Mouse (Mus musculus) gastrocnemius, adult 2 months (tissue): Measurements from ENCODE around the gene Slc43a2. TPM values are rescaled to one million over a fixed set of nuclear protein-coding genes. Genes with fewer than 3 reads are reported as not detected.
"Not testable (repeated sequence)": the region's sequence is repeated elsewhere in the genome, so short reads cannot be mapped to it uniquely, and the experiment has no call there.

Source experiments
- DNase-seq: peaks from one replicate; pipeline ENCODE4 v3.0.0; 2022
- H3K27ac ChIP-seq: fragments of 200-600 bp; 2 replicates; pipeline ENCODE4 v1.8.1; 2022; ENCODE audit warnings: mild to moderate bottlenecking
- H3K4me3 ChIP-seq: fragments of 200-600 bp; 2 replicates; pipeline ENCODE4 v1.8.1; 2022; ENCODE audit warnings: mild to moderate bottlenecking, moderate library complexity
- CTCF ChIP-seq: fragments of 200-600 bp; IDR thresholded peaks from 2 replicates; pipeline ENCODE4 v1.8.1; 2022; ENCODE audit warnings: antibody characterized with exemption, mild to moderate bottlenecking, moderate library complexity
- intact Hi-C: fragments of 180-260 bp; cut with DNase I; formaldehyde crosslinking; loops from one replicate; pipeline ENCODE4 v1.15.1; 2025
- total RNA-seq, 2 experiments: library from RNA; stranded (reverse); gene quantifications; 2 replicates each; pipeline ENCODE4 v1.2.3; 2021

Slc43a2 gene
- total RNA-seq, 2 experiments from 2014 or later = 19.0 to 41.6 TPM

GRCm38 (mm10) chr11:75587493-75588284 is 56.2 kb downstream of the Slc43a2 start, which contains the start of gene Pitpna:
Gene Pitpna, plus strand, starts transcription at chr11:75588097.
- intact Hi-C loops = loop anchor here (5.0 kb wide), 1 partner anchor 95 kb away; no protein-coding TSS in a partner anchor
- TF ChIP-seq CTCF = no peak; the same call in 1 of the 2 replicates
- peak; percentile 98 for DNase-seq
- Histone ChIP-seq H3K4me3 (peak within 1 kb of the TSS; percentile 99), H3K27ac (peak within 1 kb of the TSS; percentile 98)

- intact Hi-C loops = loop anchor here (5.0 kb wide), 1 partner anchor 94 kb away; no protein-coding TSS in a partner anchor
- peak; percentile 46 for DNase-seq
- TF ChIP-seq CTCF = no peak
- Histone ChIP-seq H3K27ac (peak overlapping the region; percentile 98), H3K4me3 (peak overlapping the region; percentile 99)
These were observed 56.9 kb downstream of the Slc43a2 start for GRCm38 (mm10) chr11:75588285-75588941.

GRCm38 (mm10) chr11:75592612-75593011 is 61.1 kb downstream of the Slc43a2 start:
- intact Hi-C loops = no loop called here
- peak overlapping the region; percentile 44 for H3K27ac ChIP-seq
- peak; percentile 54 for DNase-seq
- TF ChIP-seq CTCF = no peak
- no peak overlapping the region for H3K4me3 ChIP-seq

- intact Hi-C loops = no loop called here
- H3K27ac ChIP-seq = peak overlapping the region; percentile 94
- TF ChIP-seq CTCF = no peak
- H3K4me3 ChIP-seq = no peak overlapping the region
- DNase-seq = peak; percentile 40
These were observed 62.9 kb downstream of the Slc43a2 start for GRCm38 (mm10) chr11:75594431-75594830.

- TF ChIP-seq CTCF = no peak
- no peak for DNase-seq
- intact Hi-C loops = no loop called here
- H3K4me3 ChIP-seq = peak overlapping the region; percentile 55; the same call in 1 of the 2 replicates
- H3K27ac ChIP-seq = peak overlapping the region; percentile 94
These were observed 63.9 kb downstream of the Slc43a2 start for GRCm38 (mm10) chr11:75595404-75595803.

- Histone ChIP-seq H3K27ac (peak overlapping the region; percentile 94), H3K4me3 (peak overlapping the region; percentile 55)
- peak; percentile 81 for DNase-seq
- TF ChIP-seq CTCF = no peak
- intact Hi-C loops = no loop called here
These were observed 64.3 kb downstream of the Slc43a2 start for GRCm38 (mm10) chr11:75595816-75596215.

GRCm38 (mm10) chr11:75596726-75597255 is 65.3 kb downstream of the Slc43a2 start:
- intact Hi-C loops = no loop called here
- peak overlapping the region; percentile 94 for H3K27ac ChIP-seq
- TF ChIP-seq CTCF = no peak
- DNase-seq = peak; percentile 89
- H3K4me3 ChIP-seq = peak overlapping the region; percentile 55

GRCm38 (mm10) chr11:75598004-75598403 is 66.5 kb downstream of the Slc43a2 start:
- DNase-seq = no peak
- no peak for TF ChIP-seq CTCF
- H3K4me3 ChIP-seq = peak overlapping the region; percentile 0; the same call in 1 of the 2 replicates
- intact Hi-C loops = loop anchor here (2.0 kb wide), 1 partner anchor 17 kb away; no protein-coding TSS in a partner anchor
- H3K27ac ChIP-seq = peak overlapping the region; percentile 94

- not testable (repeated sequence) for H3K4me3 ChIP-seq, DNase-seq, H3K27ac ChIP-seq
- intact Hi-C loops = loop anchor here (2.0 kb wide), 1 partner anchor 15 kb away; no protein-coding TSS in a partner anchor
These were observed 68.3 kb downstream of the Slc43a2 start for GRCm38 (mm10) chr11:75599802-75600201.

GRCm38 (mm10) chr11:75604826-75605225 is 73.3 kb downstream of the Slc43a2 start:
- no peak overlapping the region for H3K27ac ChIP-seq
- DNase-seq = no peak
- intact Hi-C loops = no loop called here
- TF ChIP-seq CTCF = no peak
- no peak overlapping the region for H3K4me3 ChIP-seq

- TF ChIP-seq CTCF = no peak
- Histone ChIP-seq H3K27ac (no peak overlapping the region; the same call in 1 of the 2 replicates), H3K4me3 (no peak overlapping the region)
- intact Hi-C loops = no loop called here
- DNase-seq = no peak
These were observed 73.8 kb downstream of the Slc43a2 start for GRCm38 (mm10) chr11:75605318-75605717.

GRCm38 (mm10) chr11:75608776-75609175 is 77.3 kb downstream of the Slc43a2 start:
- no peak overlapping the region for H3K4me3 ChIP-seq
- no peak for DNase-seq
- no peak overlapping the region for H3K27ac ChIP-seq
- intact Hi-C loops = no loop called here
- no peak for TF ChIP-seq CTCF

GRCm38 (mm10) chr11:75610021-75610420 is 78.5 kb downstream of the Slc43a2 start:
- no peak for TF ChIP-seq CTCF
- Histone ChIP-seq H3K27ac (no peak overlapping the region), H3K4me3 (no peak overlapping the region)
- intact Hi-C loops = no loop called here
- no peak for DNase-seq
